Mouse (Mus musculus) liver, embryonic 15.5 days (tissue): ENCODE measurements around the gene Epb41. TPM values are rescaled to one million over a fixed set of nuclear protein-coding genes. Genes with fewer than 3 reads are reported as not detected.
A peak's percentile ranks its signal among the peaks of the same experiment; 100 is the strongest.

Source experiments
- ATAC-seq: fragments of 200-750 bp; cut with Nextera tagmentation; 2 replicates; pipeline ENCODE4 v1.8.0; 2017; ENCODE audit warnings: moderate number of reproducible peaks, mild to moderate bottlenecking, moderate library complexity; ENCODE audit not compliant: insufficient read depth
- H3K27ac ChIP-seq: fragments of 300-500 bp; sonication (generic); replicated peaks from 2 replicates; pipeline ENCODE4 v1.5.1; 2015; ENCODE audit warnings: mild to moderate bottlenecking, inconsistent platforms
- H3K27me3 ChIP-seq: fragments of 300-500 bp; sonication (generic); 2 replicates; pipeline ENCODE4 v1.6.1; 2015; ENCODE audit warnings: mild to moderate bottlenecking, inconsistent platforms
- H3K36me3 ChIP-seq: fragments of 300-500 bp; sonication (generic); replicated peaks from 2 replicates; pipeline ENCODE4 v1.6.1; 2015; ENCODE audit warnings: moderate library complexity, mild to moderate bottlenecking, inconsistent platforms
- H3K4me1 ChIP-seq: fragments of 300-500 bp; sonication (generic); replicated peaks from 2 replicates; pipeline ENCODE4 v1.6.1; 2015; ENCODE audit warnings: inconsistent platforms
- H3K4me2 ChIP-seq: fragments of 300-500 bp; sonication (generic); 2 replicates; pipeline ENCODE4 v1.6.1; 2015; ENCODE audit warnings: moderate library complexity, mild to moderate bottlenecking, inconsistent platforms
- H3K4me3 ChIP-seq: fragments of 300-500 bp; sonication (generic); replicated peaks from 2 replicates; pipeline ENCODE4 v1.5.1; 2015; ENCODE audit warnings: mild to moderate bottlenecking, inconsistent platforms
- H3K9ac ChIP-seq: fragments of 300-500 bp; sonication (generic); 2 replicates; pipeline ENCODE4 v1.6.1; 2015; ENCODE audit warnings: moderate library complexity, mild to moderate bottlenecking, inconsistent platforms
- H3K9me3 ChIP-seq: fragments of 300-500 bp; sonication (generic); replicated peaks from 2 replicates; pipeline ENCODE4 v1.6.1; 2016; ENCODE audit warnings: inconsistent platforms
- WGBS: fragments of 180-500 bp; shearing (Covaris S2); methylation state at CpG from one replicate; pipeline ENCODE4 v1.1.7; 2015; ENCODE audit warnings: mixed read lengths; ENCODE audit not compliant: insufficient replicate concordance; 5-methylcytosine and 5-hydroxymethylcytosine counted together
- polyA plus RNA-seq: library from polyadenylated mRNA; unstranded; fragments of >200 nt; fragmentation: Nextera tagmentation; extraction: Ambion mirVana; gene quantifications from 2 replicates; pipeline ENCODE4 v1.2.1, GENCODE M21; 2015

Epb41 gene
- polyA plus RNA-seq, 1 experiment from 2014 or later = 181 TPM

GRCm38 (mm10) chr4:132007123-132007522 is 68.0 kb downstream of the Epb41 start:
- H3K9ac ChIP-seq = no peak overlapping the region
- no peaks in the 10 kb centered on the region for H3K27me3 ChIP-seq
- no peak overlapping the region; the same call in 1 of the 2 replicates for H3K27ac ChIP-seq
- no peak for ATAC-seq
- H3K36me3 ChIP-seq = peaks cover 81% of the 10 kb centered on the region
- WGBS = 79% methylated on average over 7 of the region's 7 CpGs
- no peaks in the 10 kb centered on the region for H3K9me3 ChIP-seq
- H3K4me1 ChIP-seq = peaks cover 25% of the 10 kb centered on the region
- H3K4me2 ChIP-seq = no peak overlapping the region
- no peak overlapping the region for H3K4me3 ChIP-seq

- H3K9me3 ChIP-seq = no peaks in the 10 kb centered on the region
- H3K4me2 ChIP-seq = no peak overlapping the region
- no peak overlapping the region for H3K9ac ChIP-seq
- ATAC-seq = no peak
- H3K4me3 ChIP-seq = no peak overlapping the region
- no peaks in the 10 kb centered on the region for H3K27me3 ChIP-seq
- H3K36me3 ChIP-seq = peaks cover 89% of the 10 kb centered on the region
- no peak overlapping the region for H3K27ac ChIP-seq
- no peaks in the 10 kb centered on the region for H3K4me1 ChIP-seq
- WGBS = 87% methylated on average over 7 of the region's 7 CpGs
Observed at GRCm38 (mm10) chr4:131998641-131999040, 76.5 kb downstream of the Epb41 start.

GRCm38 (mm10) chr4:131997476-131997875 is 77.6 kb downstream of the Epb41 start:
- H3K36me3 ChIP-seq = peaks cover 86% of the 10 kb centered on the region

GRCm38 (mm10) chr4:131996985-131997384 is 78.1 kb downstream of the Epb41 start:
- no peaks in the 10 kb centered on the region for H3K27me3 ChIP-seq
- no peak overlapping the region for H3K4me2 ChIP-seq
- ATAC-seq = no peak
- no peak overlapping the region for H3K4me3 ChIP-seq
- H3K9ac ChIP-seq = no peak overlapping the region
- WGBS = 80% methylated on average over 5 of the region's 5 CpGs
- no peaks in the 10 kb centered on the region for H3K4me1 ChIP-seq
- no peak overlapping the region for H3K27ac ChIP-seq
- H3K36me3 ChIP-seq = peaks cover 88% of the 10 kb centered on the region
- no peaks in the 10 kb centered on the region for H3K9me3 ChIP-seq

More at GRCm38 (mm10) chr4:131997476-131997875, 77.6 kb downstream of the Epb41 start:
- Histone ChIP-seq H3K4me2 (no peak overlapping the region), H3K4me3 (no peak overlapping the region), H3K9ac (no peak overlapping the region), H3K27ac (no peak overlapping the region), H3K9me3 (no peaks in the 10 kb centered on the region), H3K4me1 (no peaks in the 10 kb centered on the region), H3K27me3 (no peaks in the 10 kb centered on the region)
- no peak for ATAC-seq
- 87% methylated on average over 5 of the region's 5 CpGs for WGBS

- Histone ChIP-seq H3K36me3 (peaks cover 89% of the 10 kb centered on the region), H3K9ac (no peak overlapping the region), H3K4me2 (no peak overlapping the region), H3K27ac (no peak overlapping the region), H3K4me1 (no peaks in the 10 kb centered on the region), H3K9me3 (no peaks in the 10 kb centered on the region), H3K27me3 (no peaks in the 10 kb centered on the region), H3K4me3 (no peak overlapping the region)
- no peak for ATAC-seq
- WGBS = 82% methylated on average over 3 of the region's 3 CpGs
Observed at GRCm38 (mm10) chr4:131993792-131994191, 81.3 kb downstream of the Epb41 start.

GRCm38 (mm10) chr4:131982881-131983538 is 92.1 kb downstream of the Epb41 start:
- no peak overlapping the region for H3K4me2 ChIP-seq
- H3K9ac ChIP-seq = no peak overlapping the region
- ATAC-seq = no peak
- no peaks in the 10 kb centered on the region for H3K27me3 ChIP-seq
- H3K4me3 ChIP-seq = no peak overlapping the region
- 81% methylated on average over 4 of the region's 4 CpGs for WGBS
- peaks cover 94% of the 10 kb centered on the region for H3K36me3 ChIP-seq
- no peaks in the 10 kb centered on the region for H3K9me3 ChIP-seq
- H3K27ac ChIP-seq = no peak overlapping the region
- no peaks in the 10 kb centered on the region for H3K4me1 ChIP-seq

- Histone ChIP-seq H3K27me3 (no peaks in the 10 kb centered on the region), H3K4me1 (no peaks in the 10 kb centered on the region), H3K9ac (no peak overlapping the region), H3K4me3 (no peak overlapping the region), H3K9me3 (no peaks in the 10 kb centered on the region), H3K4me2 (no peak overlapping the region), H3K27ac (no peak overlapping the region), H3K36me3 (peaks cover 94% of the 10 kb centered on the region)
- no peak for ATAC-seq
Observed at GRCm38 (mm10) chr4:131981755-131982154, 93.4 kb downstream of the Epb41 start.

GRCm38 (mm10) chr4:131977201-131977600 is 97.9 kb downstream of the Epb41 start:
- WGBS = 29% methylated on average over 4 of the region's 4 CpGs
- Histone ChIP-seq H3K9me3 (no peaks in the 10 kb centered on the region), H3K4me2 (no peak overlapping the region), H3K4me1 (no peaks in the 10 kb centered on the region), H3K9ac (no peak overlapping the region), H3K4me3 (no peak overlapping the region), H3K36me3 (peaks cover 95% of the 10 kb centered on the region), H3K27me3 (no peaks in the 10 kb centered on the region), H3K27ac (no peak overlapping the region; the same call in 1 of the 2 replicates)
- ATAC-seq = peak; percentile 68; the same call in 1 of the 2 replicates

GRCm38 (mm10) chr4:131970244-131970853 is 104.8 kb downstream of the Epb41 start:
- H3K4me3 ChIP-seq = no peak overlapping the region
- no peak overlapping the region for H3K9ac ChIP-seq
- no peak overlapping the region for H3K27ac ChIP-seq
- peaks cover 100% of the 10 kb centered on the region for H3K36me3 ChIP-seq
- no peaks in the 10 kb centered on the region for H3K27me3 ChIP-seq
- H3K4me1 ChIP-seq = no peaks in the 10 kb centered on the region
- no peaks in the 10 kb centered on the region for H3K9me3 ChIP-seq
- WGBS = 84% methylated on average over 7 of the region's 7 CpGs
- H3K4me2 ChIP-seq = no peak overlapping the region
- no peak for ATAC-seq

- Histone ChIP-seq H3K36me3 (peaks cover 100% of the 10 kb centered on the region), H3K27me3 (no peaks in the 10 kb centered on the region), H3K4me1 (no peaks in the 10 kb centered on the region), H3K9ac (no peak overlapping the region), H3K4me2 (no peak overlapping the region), H3K9me3 (no peaks in the 10 kb centered on the region), H3K27ac (no peak overlapping the region), H3K4me3 (no peak overlapping the region)
- no peak for ATAC-seq
- 92% methylated on average over 2 of the region's 2 CpGs for WGBS
Observed at GRCm38 (mm10) chr4:131968873-131969272, 106.2 kb downstream of the Epb41 start.

- no peak overlapping the region for H3K4me2 ChIP-seq
Observed at GRCm38 (mm10) chr4:131957161-131957560, 118.0 kb downstream of the Epb41 start.

More at GRCm38 (mm10) chr4:131957161-131957560, 118.0 kb downstream of the Epb41 start:
- no peak overlapping the region for H3K4me3 ChIP-seq
- ATAC-seq = no peak
- 84% methylated on average over 3 of the region's 3 CpGs for WGBS
- no peak overlapping the region for H3K27ac ChIP-seq
- no peaks in the 10 kb centered on the region for H3K27me3 ChIP-seq
- H3K4me1 ChIP-seq = no peaks in the 10 kb centered on the region
- no peaks in the 10 kb centered on the region for H3K9me3 ChIP-seq
- H3K9ac ChIP-seq = no peak overlapping the region
- H3K36me3 ChIP-seq = peaks cover 98% of the 10 kb centered on the region
